Mouse (Mus musculus): Measurements from ENCODE around the gene Zfp984. TPM values are rescaled to one million over a fixed set of nuclear protein-coding genes. Genes with fewer than 3 reads are reported as not detected.
"Not testable (repeated sequence)": the region's sequence is repeated elsewhere in the genome, so short reads cannot be mapped to it uniquely, and the experiment has no call there.

The Zfp984 gene
- 4.1 and 4.8 TPM in 2 replicates for polyA plus RNA-seq (2015; fragmentation: Nextera tagmentation; extraction: Ambion mirVana)

- H3K4me1 ChIP-seq (replicated peaks); H3K9me3 ChIP-seq; ATAC-seq (ENCODE audit: low FRiP score); H3K36me3 ChIP-seq; H3K27me3 ChIP-seq: not testable (repeated sequence)
- Histone ChIP-seq H3K27ac (peak within 1 kb of the TSS; percentile 19; the same call in 1 of the 2 replicates), H3K4me2 (peak within 1 kb of the TSS; percentile 65), H3K4me3 (peak within 1 kb of the TSS; percentile 45), H3K9ac (peak within 1 kb of the TSS; percentile 68)
- WGBS = 14% methylated on average over 15 of the region's 15 CpGs
Measured at GRCm38 (mm10) chr4:147809292-147809965, at the start of gene Zfp984. Gene Zfp984, minus strand, starts transcription at chr4:147809788.

GRCm38 (mm10) chr4:147850776-147851175 lies 41.2 kb upstream of the Zfp984 start:
- Histone ChIP-seq H3K4me2 (no peak overlapping the region), H3K9ac (no peak overlapping the region), H3K4me1 (replicated peaks) (peaks cover 13% of the 10 kb centered on the region), H3K27me3 (no peaks in the 10 kb centered on the region), H3K4me3 (no peak overlapping the region), H3K9me3 (no peaks in the 10 kb centered on the region), H3K36me3 (no peaks in the 10 kb centered on the region; the same call in 1 of the 2 replicates), H3K27ac (no peak overlapping the region)
- ATAC-seq (ENCODE audit: low FRiP score) = no peak
- WGBS = 79% methylated on average over 2 of the region's 2 CpGs

- 6% methylated on average over 4 of the region's 4 CpGs for WGBS
- Histone ChIP-seq H3K9ac (peak overlapping the region; percentile 72), H3K27ac (no peak overlapping the region)
Measured at GRCm38 (mm10) chr4:147848584-147848991, 39.0 kb upstream of the Zfp984 start.

GRCm38 (mm10) chr4:147847614-147848583 lies 38.3 kb upstream of the Zfp984 start, which contains the start of gene Zfp933:
Gene Zfp933, minus strand, starts transcription at chr4:147848366.
- Histone ChIP-seq H3K27ac (no peak within 1 kb of the TSS), H3K9ac (peak within 1 kb of the TSS; percentile 80), H3K4me1 (replicated peaks) (peaks cover 13% of the 10 kb centered on the region), H3K4me2 (peak within 1 kb of the TSS; percentile 66), H3K9me3 (peaks cover 7% of the 10 kb centered on the region), H3K27me3 (no peaks in the 10 kb centered on the region), H3K4me3 (peak within 1 kb of the TSS; percentile 83), H3K36me3 (peaks cover 26% of the 10 kb centered on the region)
- WGBS = 4% methylated on average over 23 of the region's 23 CpGs
- peak; percentile 91 for ATAC-seq (ENCODE audit: low FRiP score)

More at GRCm38 (mm10) chr4:147848584-147848991, 39.0 kb upstream of the Zfp984 start:
- H3K4me3 ChIP-seq = peak overlapping the region; percentile 83
- peaks cover under 1% of the 10 kb centered on the region for H3K9me3 ChIP-seq
- no peaks in the 10 kb centered on the region for H3K27me3 ChIP-seq
- peak; percentile 79 for ATAC-seq (ENCODE audit: low FRiP score)
- peak overlapping the region; percentile 59 for H3K4me2 ChIP-seq
- H3K36me3 ChIP-seq = peaks cover 19% of the 10 kb centered on the region
- peaks cover 13% of the 10 kb centered on the region for H3K4me1 ChIP-seq (replicated peaks)

- no peak for ATAC-seq (ENCODE audit: low FRiP score)
- Histone ChIP-seq H3K9ac (no peak overlapping the region), H3K27me3 (no peaks in the 10 kb centered on the region), H3K9me3 (peaks cover 28% of the 10 kb centered on the region), H3K4me2 (no peak overlapping the region), H3K36me3 (peaks cover 52% of the 10 kb centered on the region), H3K4me1 (replicated peaks) (peaks cover 6% of the 10 kb centered on the region), H3K27ac (no peak overlapping the region), H3K4me3 (0 out of 2 replicates have a peak overlapping the region, but pooled peaks have one; percentile 4)
- WGBS = 94% methylated on average over 3 of the region's 3 CpGs
Measured at GRCm38 (mm10) chr4:147842871-147843270, 33.3 kb upstream of the Zfp984 start.

- not testable (repeated sequence) for ATAC-seq (ENCODE audit: low FRiP score); H3K4me1 ChIP-seq (replicated peaks); H3K4me3 ChIP-seq; H3K27me3 ChIP-seq; H3K9ac ChIP-seq; H3K4me2 ChIP-seq; H3K27ac ChIP-seq
- Histone ChIP-seq H3K9me3 (peaks cover 31% of the 10 kb centered on the region), H3K36me3 (peaks cover 38% of the 10 kb centered on the region)
- WGBS = 97% methylated on average over 19 of the region's 26 CpGs
Measured at GRCm38 (mm10) chr4:147839282-147839681, 29.7 kb upstream of the Zfp984 start.

GRCm38 (mm10) chr4:147824389-147824788 lies 14.8 kb upstream of the Zfp984 start:
- ATAC-seq (ENCODE audit: low FRiP score) = no peak
- Histone ChIP-seq H3K4me2 (no peak overlapping the region), H3K9ac (no peak overlapping the region), H3K27me3 (no peaks in the 10 kb centered on the region), H3K4me1 (replicated peaks) (no peaks in the 10 kb centered on the region), H3K27ac (no peak overlapping the region), H3K9me3 (peaks cover 89% of the 10 kb centered on the region), H3K4me3 (no peak overlapping the region), H3K36me3 (peaks cover 86% of the 10 kb centered on the region)
- WGBS = 95% methylated on average over 4 of the region's 4 CpGs

GRCm38 (mm10) chr4:147821414-147821813 lies 11.8 kb upstream of the Zfp984 start:
- peaks cover 56% of the 10 kb centered on the region for H3K36me3 ChIP-seq
- not testable (repeated sequence) for H3K4me1 ChIP-seq (replicated peaks); ATAC-seq (ENCODE audit: low FRiP score)

GRCm38 (mm10) chr4:147819659-147820058 lies 10.1 kb upstream of the Zfp984 start:
- H3K27ac ChIP-seq; H3K27me3 ChIP-seq; H3K9ac ChIP-seq; H3K4me1 ChIP-seq (replicated peaks); H3K4me2 ChIP-seq; H3K4me3 ChIP-seq: not testable (repeated sequence)
- H3K9me3 ChIP-seq = peaks cover 66% of the 10 kb centered on the region
- peak; percentile 73 for ATAC-seq (ENCODE audit: low FRiP score)
- H3K36me3 ChIP-seq = peaks cover 38% of the 10 kb centered on the region
- 85% methylated on average over 7 of the region's 7 CpGs for WGBS

More at GRCm38 (mm10) chr4:147821414-147821813, 11.8 kb upstream of the Zfp984 start:
- WGBS = 86% methylated on average over 3 of the region's 3 CpGs
- not testable (repeated sequence) for H3K27ac ChIP-seq, H3K4me2 ChIP-seq, H3K9ac ChIP-seq, H3K4me3 ChIP-seq, H3K27me3 ChIP-seq
- peaks cover 79% of the 10 kb centered on the region for H3K9me3 ChIP-seq

GRCm38 (mm10) chr4:147814592-147815167 lies 5.1 kb upstream of the Zfp984 start:
- Histone ChIP-seq H3K4me2 (no peak overlapping the region), H3K4me1 (replicated peaks) (no peaks in the 10 kb centered on the region), H3K36me3 (no peaks in the 10 kb centered on the region), H3K4me3 (no peak overlapping the region), H3K27ac (no peak overlapping the region), H3K9me3 (peaks cover 22% of the 10 kb centered on the region; the same call in 1 of the 2 replicates), H3K9ac (no peak overlapping the region), H3K27me3 (no peaks in the 10 kb centered on the region)
- ATAC-seq (ENCODE audit: low FRiP score) = no peak
- 87% methylated on average over 2 of the region's 2 CpGs for WGBS

GRCm38 (mm10) chr4:147813249-147813765 lies 3.7 kb upstream of the Zfp984 start:
- 0 out of 2 replicates have a peak, but pooled peaks have one; percentile 52 for ATAC-seq (ENCODE audit: low FRiP score)
- WGBS = 43% methylated on average over 5 of the region's 5 CpGs

More at GRCm38 (mm10) chr4:147813249-147813765, 3.7 kb upstream of the Zfp984 start:
- no peaks in the 10 kb centered on the region for H3K27me3 ChIP-seq
- H3K9me3 ChIP-seq = peaks cover 14% of the 10 kb centered on the region; the same call in 1 of the 2 replicates
- peaks cover 9% of the 10 kb centered on the region for H3K4me1 ChIP-seq (replicated peaks)
- no peak overlapping the region for H3K27ac ChIP-seq
- H3K4me3 ChIP-seq = no peak overlapping the region
- no peak overlapping the region for H3K4me2 ChIP-seq
- H3K9ac ChIP-seq = no peak overlapping the region
- no peaks in the 10 kb centered on the region for H3K36me3 ChIP-seq

All from hindbrain, embryonic 13.5 days (tissue).